Mouse (Mus musculus) E14TG2a.4 (cell line): ENCODE results near the gene Ctrl.

Experiments
- H3K27me3 ChIP-seq: 2 replicates; pipeline ENCODE4 v1.6.1; 2014; ENCODE audit warnings: low read length, control low read depth; ENCODE audit not compliant: insufficient read depth
- H3K36me3 ChIP-seq: 2 replicates; pipeline ENCODE4 v1.6.1; 2014; ENCODE audit warnings: low read length, control low read depth; ENCODE audit not compliant: insufficient read depth
- H3K4me1 ChIP-seq: replicated peaks from 2 replicates; pipeline ENCODE4 v1.6.1; 2014; ENCODE audit warnings: low read depth, low read length, control low read depth
- H3K4me3 ChIP-seq: replicated peaks from 2 replicates; pipeline ENCODE4 v1.5.1; 2014; ENCODE audit warnings: mild to moderate bottlenecking, low read length
- H3K9me3 ChIP-seq: 2 replicates; pipeline ENCODE4 v1.6.1; 2014; ENCODE audit warnings: low read length, control low read depth
- CTCF ChIP-seq: conservative IDR thresholded peaks from 2 replicates; pipeline ENCODE4 v1.5.1; 2014; ENCODE audit warnings: low read length
- NANOG ChIP-seq: IDR thresholded peaks from 2 replicates; pipeline ENCODE4 v1.6.1; 2014; ENCODE audit warnings: borderline replicate concordance, low read length, mixed read lengths
- POU5F1 ChIP-seq: IDR thresholded peaks from 2 replicates; pipeline ENCODE4 v1.6.1; 2014; ENCODE audit warnings: low read length, borderline replicate concordance

Gene Ctrl

DNA sequence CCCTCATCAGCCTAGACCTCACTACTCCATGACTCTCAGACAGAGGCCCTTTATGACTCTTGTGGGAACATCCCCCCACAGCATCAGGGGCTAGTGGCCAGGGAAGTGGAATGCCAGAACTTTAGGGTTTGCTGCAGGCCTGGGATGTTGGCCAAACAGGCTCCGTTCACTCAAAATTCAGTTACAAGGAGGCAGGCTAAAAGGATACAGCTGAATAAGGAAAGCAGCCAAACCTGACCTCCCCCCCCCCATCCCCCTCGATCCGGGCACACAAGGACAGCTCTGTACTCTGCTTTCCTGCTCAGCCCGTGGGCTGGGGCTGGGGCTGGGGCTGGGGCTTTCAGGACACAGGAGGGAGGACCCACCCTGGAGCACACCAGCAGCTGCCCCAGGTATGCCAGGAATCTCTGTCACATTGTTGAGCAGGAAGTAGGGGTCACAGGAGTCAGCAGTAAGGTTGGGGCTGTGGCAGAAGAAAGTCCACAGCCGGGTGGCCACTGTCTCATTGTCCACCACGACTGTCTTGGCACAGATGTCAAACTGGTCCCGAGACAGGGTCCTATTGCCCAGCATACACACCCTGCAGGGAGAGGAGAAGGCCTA lies 17.5 kb upstream of the Ctrl start:
- Histone ChIP-seq H3K4me3 (no peak overlapping the region), H3K9me3 (no peaks in the 10 kb centered on the region), H3K27me3 (no peaks in the 10 kb centered on the region), H3K36me3 (peaks cover 100% of the 10 kb centered on the region), H3K4me1 (peaks cover 45% of the 10 kb centered on the region)
- TF ChIP-seq CTCF (no peak), POU5F1 (no peak), NANOG (no peak)

DNA sequence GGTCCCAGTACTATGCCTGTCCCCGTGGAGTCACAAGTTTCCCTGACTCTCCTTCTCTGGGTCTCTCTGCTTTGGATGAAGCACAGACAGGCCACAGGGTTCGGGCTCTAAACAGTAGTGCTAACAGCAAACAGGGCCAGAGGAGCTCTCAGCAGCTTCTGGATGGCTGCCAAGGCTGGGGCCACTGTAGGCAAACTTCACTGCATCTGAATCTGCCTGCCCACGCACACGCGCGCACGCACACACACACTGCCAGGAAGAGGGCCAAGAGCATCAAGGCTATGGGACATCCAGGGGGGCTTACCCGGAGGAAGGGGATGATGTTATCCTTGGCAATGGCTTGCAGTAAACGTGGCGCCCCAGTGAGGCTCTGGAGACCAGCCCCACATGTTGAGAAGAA lies 15.7 kb upstream of the Ctrl start:
- peaks cover 42% of the 10 kb centered on the region for H3K4me1 ChIP-seq
- H3K9me3 ChIP-seq, result no peaks in the 10 kb centered on the region
- no peaks in the 10 kb centered on the region for H3K27me3 ChIP-seq
- H3K4me3 ChIP-seq, result no peak overlapping the region
- H3K36me3 ChIP-seq, result peaks cover 100% of the 10 kb centered on the region
- no peak for TF ChIP-seq NANOG
- TF ChIP-seq POU5F1, result no peak
- no peak for TF ChIP-seq CTCF

DNA sequence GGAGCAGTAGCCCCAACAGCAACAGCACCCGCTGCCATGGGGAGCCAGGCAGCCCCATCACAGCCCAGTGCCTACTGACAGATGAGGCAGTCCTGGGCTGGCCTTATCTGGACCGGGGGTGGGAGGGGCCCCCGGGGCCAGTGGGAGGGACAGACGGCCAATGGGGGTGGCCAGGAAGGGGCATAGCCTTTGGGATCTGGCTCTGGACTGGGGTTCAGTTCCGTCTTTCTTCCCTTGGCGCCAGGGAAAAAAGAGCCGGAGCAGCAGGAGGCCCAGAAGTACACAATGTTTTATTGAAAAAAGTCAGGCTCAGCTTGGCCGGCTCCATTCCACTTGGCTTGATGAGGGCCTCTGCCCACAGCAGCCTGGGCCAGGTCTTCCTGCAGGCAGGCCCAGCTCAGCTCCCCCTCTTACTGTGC lies 9.7 kb upstream of the Ctrl start, which contains the start of gene Lcat:
Gene Lcat, minus strand, starts transcription at position 62 of the 419 bp plus-strand sequence.
- Histone ChIP-seq H3K4me1 (peaks cover 49% of the 10 kb centered on the region), H3K9me3 (no peaks in the 10 kb centered on the region), H3K36me3 (peaks cover 85% of the 10 kb centered on the region), H3K4me3 (peak within 1 kb of the TSS; percentile 13; the same call in 1 of the 2 replicates), H3K27me3 (no peaks in the 10 kb centered on the region)
- TF ChIP-seq CTCF, result no peak
- no peak for TF ChIP-seq NANOG
- TF ChIP-seq POU5F1, result no peak

DNA sequence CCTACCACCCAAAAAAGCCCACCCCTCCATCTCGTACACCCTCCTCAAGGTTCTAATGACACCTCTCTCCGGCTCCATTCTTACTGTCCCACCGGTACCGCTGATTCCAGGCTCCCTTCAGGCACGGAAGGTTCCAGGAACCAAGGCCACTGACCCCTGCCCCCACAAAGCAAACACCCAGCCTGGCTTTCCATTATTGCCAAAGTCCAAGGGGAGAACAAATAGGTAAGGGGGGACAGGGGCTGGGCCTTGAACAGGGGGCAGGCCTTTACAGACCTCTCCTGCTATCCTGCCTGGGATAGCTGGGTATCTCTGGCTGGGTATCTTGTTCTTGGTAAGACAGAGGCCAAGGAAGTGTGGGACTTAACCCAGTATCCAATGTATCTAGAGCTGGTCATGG lies 8.9 kb upstream of the Ctrl start:
- no peak for TF ChIP-seq POU5F1
- TF ChIP-seq NANOG, result no peak
- no peak for TF ChIP-seq CTCF
- H3K36me3 ChIP-seq, result peaks cover 78% of the 10 kb centered on the region
- no peaks in the 10 kb centered on the region for H3K9me3 ChIP-seq
- peaks cover 57% of the 10 kb centered on the region for H3K4me1 ChIP-seq
- no peak overlapping the region for H3K4me3 ChIP-seq
- H3K27me3 ChIP-seq, result 0 out of 2 replicates have a peak, but pooled peaks cover 3% of the 10 kb centered on the region

DNA sequence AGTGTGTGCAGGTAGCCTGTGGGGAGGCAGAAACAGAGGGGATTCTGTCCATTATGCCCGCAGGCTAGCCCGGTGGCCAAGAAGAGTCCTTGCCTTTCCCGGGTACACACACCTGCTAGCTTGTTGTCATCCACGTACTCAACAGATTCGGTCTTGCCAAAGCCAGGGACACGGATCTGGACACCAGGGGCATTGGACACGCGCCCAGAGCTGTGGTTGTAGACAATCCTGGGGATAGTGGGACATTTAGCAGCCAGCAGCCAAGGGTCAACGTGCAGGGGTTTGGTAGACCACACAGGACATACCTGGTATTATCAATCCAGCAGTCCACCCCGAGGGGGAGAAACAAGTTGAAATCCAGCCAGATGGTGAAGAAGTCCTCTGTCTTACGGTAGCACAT lies 8.4 kb upstream of the Ctrl start:
- no peak overlapping the region for H3K4me3 ChIP-seq
- H3K4me1 ChIP-seq, result peaks cover 62% of the 10 kb centered on the region
- H3K9me3 ChIP-seq, result no peaks in the 10 kb centered on the region
- H3K36me3 ChIP-seq, result peaks cover 72% of the 10 kb centered on the region
- TF ChIP-seq POU5F1 (no peak), NANOG (no peak), CTCF (no peak)
- H3K27me3 ChIP-seq, result 0 out of 2 replicates have a peak, but pooled peaks cover 5% of the 10 kb centered on the region

DNA sequence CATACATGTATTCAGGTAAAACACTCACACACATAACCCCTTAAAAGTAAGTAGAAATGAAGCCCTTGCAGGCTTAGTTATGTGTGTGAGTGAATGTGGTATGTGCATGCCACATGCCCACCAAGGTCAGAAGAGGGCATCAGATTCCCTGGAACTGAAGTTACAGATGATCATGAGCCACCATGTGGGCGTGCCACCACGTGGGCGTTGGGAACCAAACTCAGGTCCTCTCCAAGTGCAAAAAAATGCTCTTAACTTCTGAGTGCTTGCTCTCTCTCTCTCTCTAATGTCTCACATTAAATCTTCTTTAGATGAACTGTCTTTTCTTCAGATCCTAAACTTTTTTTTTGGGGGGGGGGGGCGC lies 4.6 kb upstream of the Ctrl start, which contains the start of gene Psmb10:
Gene Psmb10, minus strand, starts transcription at position 139 of the 364 bp plus-strand sequence.
- Histone ChIP-seq H3K9me3 (no peaks in the 10 kb centered on the region), H3K4me3 (peak within 1 kb of the TSS; percentile 90), H3K36me3 (peaks cover 58% of the 10 kb centered on the region), H3K27me3 (0 out of 2 replicates have a peak, but pooled peaks cover 5% of the 10 kb centered on the region), H3K4me1 (peaks cover 65% of the 10 kb centered on the region)
- no peak for TF ChIP-seq NANOG
- no peak for TF ChIP-seq POU5F1
- TF ChIP-seq CTCF, result no peak

DNA sequence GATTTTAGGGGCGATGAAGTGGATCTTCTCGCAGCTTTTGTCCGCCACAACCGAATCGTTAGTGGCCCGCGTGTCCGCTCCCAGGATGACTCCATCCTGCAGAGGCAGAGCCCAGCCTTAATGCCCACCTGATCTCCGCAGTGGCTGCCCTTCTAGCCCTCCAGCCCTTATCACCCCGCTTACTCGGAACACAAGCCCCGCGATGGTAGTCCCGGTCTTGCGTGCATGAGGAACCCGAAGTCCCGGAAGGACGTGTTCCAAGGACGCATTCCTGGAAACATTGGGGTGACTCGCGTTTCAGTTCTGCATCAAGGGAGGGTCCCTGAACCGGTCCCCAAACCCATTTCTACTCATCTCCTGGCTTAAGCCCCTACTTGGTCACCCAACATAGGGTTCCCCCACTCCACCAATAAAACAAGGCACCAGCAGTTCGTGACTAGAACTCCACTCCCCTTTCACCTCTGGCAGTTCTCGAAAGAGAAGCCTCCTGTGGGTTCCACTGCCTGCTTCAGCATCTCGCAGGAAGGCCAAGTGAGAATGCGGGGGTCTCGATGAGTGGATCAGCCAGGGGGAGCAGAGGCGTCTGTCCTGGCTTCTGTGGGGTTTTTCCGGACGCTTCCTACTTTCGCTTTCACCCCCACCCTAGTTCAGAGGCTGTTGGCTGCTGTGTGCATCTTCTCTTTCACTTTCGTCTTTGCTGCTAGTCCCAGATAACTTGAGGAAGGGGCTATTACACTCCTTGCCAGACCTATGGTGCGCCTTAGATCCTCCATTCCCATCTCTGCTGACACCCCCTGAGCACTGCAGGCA lies 4.0 kb upstream of the Ctrl start:
- no peak for TF ChIP-seq CTCF
- TF ChIP-seq NANOG, result no peak
- no peak for TF ChIP-seq POU5F1
- Histone ChIP-seq H3K27me3 (0 out of 2 replicates have a peak, but pooled peaks cover 5% of the 10 kb centered on the region), H3K4me1 (peaks cover 61% of the 10 kb centered on the region), H3K9me3 (no peaks in the 10 kb centered on the region), H3K4me3 (peak overlapping the region; percentile 90), H3K36me3 (peaks cover 57% of the 10 kb centered on the region)

DNA sequence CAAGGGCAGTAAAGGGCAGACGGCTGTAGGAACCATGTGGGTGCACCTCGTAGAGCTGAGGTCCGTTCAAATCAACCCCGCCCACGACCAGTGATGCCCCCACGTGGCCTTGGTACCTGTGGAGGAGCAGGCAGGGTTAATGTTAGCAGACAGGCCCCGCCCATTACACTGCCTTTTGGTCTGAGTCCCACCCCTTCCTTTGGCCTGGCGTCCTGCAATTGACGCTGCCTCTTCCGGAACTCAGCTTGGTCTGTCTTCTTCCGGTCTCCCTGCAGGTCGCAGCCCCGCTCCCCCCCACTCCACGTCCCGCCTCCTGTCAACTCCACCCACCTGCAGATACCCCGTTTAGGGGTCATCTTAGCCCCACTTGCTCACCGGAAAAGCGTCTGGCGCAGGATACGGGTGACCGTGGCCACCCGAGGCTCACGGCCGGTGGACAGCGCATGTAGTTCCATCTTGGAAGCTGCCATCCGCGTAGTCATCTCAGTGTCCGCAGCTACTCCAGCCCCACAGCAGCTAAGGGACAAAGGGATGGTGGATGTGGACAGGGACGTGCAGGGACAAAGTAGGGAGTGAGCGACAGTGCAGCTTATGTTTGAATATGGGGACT lies 3.3 kb upstream of the Ctrl start:
- Histone ChIP-seq H3K36me3 (peaks cover 57% of the 10 kb centered on the region), H3K4me1 (peaks cover 53% of the 10 kb centered on the region), H3K27me3 (0 out of 2 replicates have a peak, but pooled peaks cover 5% of the 10 kb centered on the region), H3K4me3 (peak overlapping the region; percentile 90), H3K9me3 (no peaks in the 10 kb centered on the region)
- TF ChIP-seq POU5F1, result no peak
- TF ChIP-seq CTCF, result no peak
- TF ChIP-seq NANOG, result no peak
